Mouse (Mus musculus): Measurements from ENCODE around the gene 2010111I01Rik. TPM values are rescaled to one million over a fixed set of nuclear protein-coding genes. Genes with fewer than 3 reads are reported as not detected.

Gene 2010111I01Rik
- polyA plus RNA-seq (2017; shearing (Covaris generic)): 220 TPM

GRCm38 (mm10) chr13:62964640-62965311 is at the start of gene 2010111I01Rik:
2010111I01Rik (plus strand) TSS chr13:62964893.

Other genes starting within 250 kb of the 2010111I01Rik start
- 21.4 TPM for gene Platr25, start 204.2 kb upstream of the 2010111I01Rik start, polyA plus RNA-seq (2017; shearing (Covaris generic))
- gene Gm5141, start 179.1 kb upstream of the 2010111I01Rik start, polyA plus RNA-seq (2017; shearing (Covaris generic)): 8.5 TPM
- not detected for gene Fbp2, start 106.5 kb upstream of the 2010111I01Rik start, polyA plus RNA-seq (2017; shearing (Covaris generic))
- not detected for gene Fbp1, start 76.6 kb upstream of the 2010111I01Rik start, polyA plus RNA-seq (2017; shearing (Covaris generic))